Mouse (Mus musculus) G1E-ER4 (cell line): Measurements from ENCODE around the gene I0C0044D17Rik. TPM values are rescaled to one million over a fixed set of nuclear protein-coding genes. Genes with fewer than 3 reads are reported as not detected.

Experiments
- GATA1 ChIP-seq: IDR thresholded peaks from one replicate; pipeline ENCODE4 v1.8.0; 2012; ENCODE audit warnings: low read length, inconsistent platforms
- polyA plus RNA-seq: library from polyadenylated mRNA; stranded (reverse); fragments of >175 nt; gene quantifications from 2 replicates; pipeline ENCODE4 v1.2.3, GENCODE M21; 2012

I0C0044D17Rik gene
- polyA plus RNA-seq, 1 experiment, result not detected

- TF ChIP-seq GATA1, result no peak
Observed at GRCm38 (mm10) chr4:98796591-98797341, 26.9 kb downstream of the I0C0044D17Rik start.

- TF ChIP-seq GATA1, result no peak
Observed at GRCm38 (mm10) chr4:98795241-98795640, 28.4 kb downstream of the I0C0044D17Rik start.

- TF ChIP-seq GATA1, result no peak
Observed at GRCm38 (mm10) chr4:98793486-98793885, 30.2 kb downstream of the I0C0044D17Rik start.

GRCm38 (mm10) chr4:98790721-98791120, 32.9 kb downstream of the I0C0044D17Rik start:
- TF ChIP-seq GATA1, result no peak

- no peak for TF ChIP-seq GATA1
Observed at GRCm38 (mm10) chr4:98789861-98790311, 33.8 kb downstream of the I0C0044D17Rik start.

- no peak for TF ChIP-seq GATA1
Observed at GRCm38 (mm10) chr4:98789133-98789765, 34.4 kb downstream of the I0C0044D17Rik start.

- no peak for TF ChIP-seq GATA1
Observed at GRCm38 (mm10) chr4:98786281-98786680, 37.4 kb downstream of the I0C0044D17Rik start.

- TF ChIP-seq GATA1, result no peak
Observed at GRCm38 (mm10) chr4:98785851-98786250, 37.8 kb downstream of the I0C0044D17Rik start.

- no peak for TF ChIP-seq GATA1
Observed at GRCm38 (mm10) chr4:98778219-98778618, 45.4 kb downstream of the I0C0044D17Rik start.

- no peak for TF ChIP-seq GATA1
Observed at GRCm38 (mm10) chr4:98777464-98777863, 46.2 kb downstream of the I0C0044D17Rik start.

GRCm38 (mm10) chr4:98776721-98777427, 46.8 kb downstream of the I0C0044D17Rik start:
- no peak for TF ChIP-seq GATA1

GRCm38 (mm10) chr4:98773785-98774184, 49.9 kb downstream of the I0C0044D17Rik start:
- no peak for TF ChIP-seq GATA1

Other genes with a start within 250 kb of the I0C0044D17Rik start
- not detected in 2 replicates for gene L1td1, start 97.1 kb downstream of the I0C0044D17Rik start, polyA plus RNA-seq
- not detected in 2 replicates for gene Kank4, start 6.3 kb downstream of the I0C0044D17Rik start, polyA plus RNA-seq
- 623 and 836 TPM in 2 replicates for gene Usp1, start 100.0 kb upstream of the I0C0044D17Rik start, polyA plus RNA-seq
- not detected in 2 replicates for gene Angptl3, start 207.1 kb upstream of the I0C0044D17Rik start, polyA plus RNA-seq